Mouse (Mus musculus) heart, embryonic 14.5 days (tissue): Measurements from ENCODE around the gene Acoxl. TPM values are rescaled to one million over a fixed set of nuclear protein-coding genes. Genes with fewer than 3 reads are reported as not detected.

Experiments used
- ATAC-seq: fragments of 200-750 bp; cut with Nextera tagmentation; 2 replicates; pipeline ENCODE4 v1.8.0; 2017; ENCODE audit warnings: low read depth, moderate TSS enrichment; ENCODE audit not compliant: insufficient number of reproducible peaks, insufficient read depth, low FRiP score
- H3K27ac ChIP-seq, 2 experiments: fragments of 200-500 bp in 1 of 2; fragments of 300-500 bp in 1 of 2; sonication (generic) in 1 of 2; replicated peaks in 1 of 2; 2 replicates each; pipeline ENCODE4 v1.5.1; 2012 to 2014; ENCODE audit warnings: low read depth in 2 of 2, low read length in 2 of 2, control low read depth in 1 of 2, mild to moderate bottlenecking in 1 of 2, mixed read lengths in 1 of 2; ENCODE audit not compliant: control insufficient read depth in 1 of 2, insufficient read depth in 1 of 2
- H3K27me3 ChIP-seq: fragments of 300-500 bp; sonication (generic); 2 replicates; pipeline ENCODE4 v1.6.1; 2014; ENCODE audit warnings: mild to moderate bottlenecking, low read length, control low read depth; ENCODE audit not compliant: control insufficient read depth, insufficient read depth
- H3K36me3 ChIP-seq: fragments of 300-500 bp; sonication (generic); 2 replicates; pipeline ENCODE4 v1.6.1; 2014; ENCODE audit warnings: mild to moderate bottlenecking, control low read depth, low read length, mixed read lengths; ENCODE audit not compliant: control insufficient read depth, insufficient read depth
- H3K4me1 ChIP-seq, 2 experiments: fragments of 200-500 bp in 1 of 2; fragments of 300-500 bp in 1 of 2; sonication (generic) in 1 of 2; 2 replicates each; pipeline ENCODE4 v1.6.1; 2012 to 2014; ENCODE audit warnings: low read length in 2 of 2, control low read depth in 1 of 2, mixed read lengths in 1 of 2; ENCODE audit not compliant: control insufficient read depth in 2 of 2, insufficient read depth in 2 of 2
- H3K4me2 ChIP-seq: fragments of 300-500 bp; sonication (generic); 2 replicates; pipeline ENCODE4 v1.6.1; 2014; ENCODE audit warnings: mild to moderate bottlenecking, low read length
- H3K4me3 ChIP-seq, 2 experiments: fragments of 200-500 bp in 1 of 2; fragments of 300-500 bp in 1 of 2; sonication (generic) in 1 of 2; 2 replicates each; pipeline ENCODE4 v1.5.1; 2012 to 2014; ENCODE audit warnings: low read length in 2 of 2, mild to moderate bottlenecking in 2 of 2, control low read depth in 1 of 2, low read depth in 1 of 2, moderate library complexity in 1 of 2; ENCODE audit not compliant: control insufficient read depth in 1 of 2, insufficient read depth in 1 of 2
- H3K9ac ChIP-seq: fragments of 300-500 bp; sonication (generic); 2 replicates; pipeline ENCODE4 v1.6.1; 2014; ENCODE audit warnings: mild to moderate bottlenecking, low read length
- H3K9me3 ChIP-seq: fragments of 300-500 bp; sonication (generic); 2 replicates; pipeline ENCODE4 v1.6.1; 2016; ENCODE audit warnings: low read length, control low read depth; ENCODE audit not compliant: control insufficient read depth
- WGBS: fragments of 180-500 bp; shearing (Covaris S2); extraction: QIAGEN DNeasy Blood & Tissue Kit; methylation state at CpG from one replicate; pipeline ENCODE4 v1.1.7; 2014; 5-methylcytosine and 5-hydroxymethylcytosine counted together
- polyA plus RNA-seq: library from polyadenylated mRNA; unstranded; fragments of >200 nt; fragmentation: Nextera tagmentation; extraction: Ambion mirVana; gene quantifications from 2 replicates; pipeline ENCODE4 v1.2.1, GENCODE M21; 2014

The Acoxl gene
- polyA plus RNA-seq, 1 experiment from 2014 or later, result 0.19 TPM

DNA sequence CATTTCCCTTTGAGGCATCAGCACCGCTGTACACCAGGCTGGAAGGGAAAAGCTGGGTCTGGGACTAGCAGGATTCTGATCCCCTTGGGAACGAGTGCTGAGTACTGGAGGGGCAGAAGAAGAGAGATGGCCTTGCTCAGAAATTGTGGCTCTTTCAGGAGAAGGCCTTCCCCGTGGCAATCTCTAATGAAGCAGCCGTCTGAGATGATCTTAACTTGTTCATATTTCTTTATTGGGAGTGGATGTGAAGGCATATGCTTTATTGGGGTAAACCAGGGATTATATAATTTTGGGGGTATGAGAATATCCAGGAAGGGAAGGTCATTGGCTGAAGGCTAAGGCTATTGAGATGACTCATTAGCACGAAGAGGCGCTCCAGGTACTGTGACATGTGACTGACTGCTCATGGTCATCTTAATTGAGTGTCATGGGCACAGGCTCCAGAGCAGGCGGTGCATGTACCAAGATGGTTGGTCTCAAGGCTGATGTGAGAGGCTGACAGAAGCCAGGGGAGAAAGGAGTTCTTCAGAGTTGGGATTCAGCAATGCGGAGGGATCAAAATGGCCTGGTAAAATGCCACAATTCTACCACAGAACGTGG is 195.5 kb downstream of the Acoxl start:
- Histone ChIP-seq H3K36me3 (no peaks in the 10 kb centered on the region), H3K9ac (no peak overlapping the region), H3K9me3 (no peaks in the 10 kb centered on the region), H3K4me1 (no peaks in the 10 kb centered on the region), H3K4me3 (no peak overlapping the region), H3K4me2 (no peak overlapping the region), H3K27ac (no peak overlapping the region), H3K27me3 (no peaks in the 10 kb centered on the region)
- 86% methylated on average over 9 of the region's 9 CpGs for whole genome bisulfite sequencing
- no peak for ATAC-seq

- Histone ChIP-seq H3K4me3 (no peak overlapping the region), H3K9ac (no peak overlapping the region), H3K9me3 (no peaks in the 10 kb centered on the region), H3K4me1 (no peaks in the 10 kb centered on the region; a peak in 2 of 4 replicates), H3K4me2 (no peak overlapping the region), H3K27me3 (no peaks in the 10 kb centered on the region), H3K27ac (no peak overlapping the region), H3K36me3 (no peaks in the 10 kb centered on the region)
- 85% methylated on average over 5 of the region's 5 CpGs for WGBS
- ATAC-seq, result no peak
Observed at GRCm38 (mm10) chr2:128038259-128038890, 199.7 kb downstream of the Acoxl start.

GRCm38 (mm10) chr2:128041066-128041750 is 202.5 kb downstream of the Acoxl start:
- no peak overlapping the region for H3K9ac ChIP-seq
- WGBS, result 50% methylated on average over 12 of the region's 12 CpGs
- H3K27ac ChIP-seq, result no peak overlapping the region
- no peak for ATAC-seq
- H3K4me2 ChIP-seq, result no peak overlapping the region
- no peaks in the 10 kb centered on the region for H3K27me3 ChIP-seq
- no peaks in the 10 kb centered on the region for H3K9me3 ChIP-seq
- H3K4me3 ChIP-seq, result no peak overlapping the region
- no peaks in the 10 kb centered on the region; a peak in 2 of 4 replicates for H3K4me1 ChIP-seq
- no peaks in the 10 kb centered on the region for H3K36me3 ChIP-seq

DNA sequence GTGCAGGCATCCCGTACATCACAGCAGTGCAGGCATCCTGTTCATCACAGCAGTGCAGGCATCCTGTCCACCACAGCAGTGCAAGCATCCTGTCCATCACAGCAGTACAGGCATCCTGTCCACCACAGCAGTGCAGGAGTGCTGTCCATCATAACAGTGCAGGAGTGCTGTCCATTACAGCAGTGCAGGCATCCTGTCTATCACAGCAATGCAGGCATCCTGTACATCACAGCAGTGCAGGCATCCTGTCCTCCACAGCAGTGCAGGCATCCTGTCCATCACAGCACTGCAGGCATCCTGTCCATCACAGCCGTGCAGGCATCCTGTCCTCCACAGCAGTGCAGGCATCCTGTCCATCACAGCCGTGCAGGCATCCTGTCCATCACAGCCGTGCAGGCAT is 207.8 kb downstream of the Acoxl start:
- ATAC-seq, result no peak
- Histone ChIP-seq H3K4me3 (no peak overlapping the region), H3K4me1 (no peaks in the 10 kb centered on the region; a peak in 1 of 4 replicates), H3K27me3 (no peaks in the 10 kb centered on the region), H3K9me3 (no peaks in the 10 kb centered on the region), H3K27ac (no peak overlapping the region), H3K36me3 (no peaks in the 10 kb centered on the region), H3K4me2 (no peak overlapping the region), H3K9ac (no peak overlapping the region)
- WGBS, result 54% methylated on average over 4 of the region's 4 CpGs

- no peaks in the 10 kb centered on the region for H3K4me1 ChIP-seq
- WGBS, result 65% methylated on average over 4 of the region's 4 CpGs
- no peaks in the 10 kb centered on the region for H3K9me3 ChIP-seq
- H3K9ac ChIP-seq, result no peak overlapping the region
- no peak overlapping the region for H3K4me3 ChIP-seq
- no peak overlapping the region for H3K4me2 ChIP-seq
- ATAC-seq, result no peak
- H3K36me3 ChIP-seq, result no peaks in the 10 kb centered on the region
- no peak overlapping the region for H3K27ac ChIP-seq
- no peaks in the 10 kb centered on the region for H3K27me3 ChIP-seq
Observed at GRCm38 (mm10) chr2:128054905-128055304, 216.2 kb downstream of the Acoxl start.

DNA sequence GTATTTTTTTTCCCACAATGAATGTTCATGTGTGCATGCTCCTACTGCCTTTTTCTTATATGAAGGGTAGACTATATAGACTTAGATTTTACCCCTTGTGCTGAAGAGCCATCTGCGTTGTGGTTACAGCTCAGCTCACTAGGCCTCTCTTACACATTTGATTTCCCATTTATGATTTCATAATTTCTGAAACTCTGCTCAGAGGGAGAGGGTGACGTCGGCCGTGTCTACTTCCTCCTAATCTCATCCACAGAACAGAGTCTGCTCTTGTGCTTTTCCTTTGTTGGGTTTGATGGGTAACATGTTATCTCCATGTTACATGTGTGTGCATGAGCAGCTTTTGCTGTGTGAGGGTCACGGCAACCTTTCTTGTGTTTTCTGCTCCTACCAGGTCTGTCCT is 219.2 kb downstream of the Acoxl start:
- ATAC-seq, result no peak

GRCm38 (mm10) chr2:128058627-128059026 is 220.0 kb downstream of the Acoxl start:
- H3K36me3 ChIP-seq, result no peaks in the 10 kb centered on the region
- no peak for ATAC-seq
- H3K4me1 ChIP-seq, result no peaks in the 10 kb centered on the region
- no peak overlapping the region for H3K4me2 ChIP-seq
- no peak overlapping the region for H3K27ac ChIP-seq
- no peaks in the 10 kb centered on the region for H3K27me3 ChIP-seq
- 83% methylated on average over 1 of the region's 1 CpGs for WGBS
- no peaks in the 10 kb centered on the region for H3K9me3 ChIP-seq
- H3K9ac ChIP-seq, result no peak overlapping the region
- no peak overlapping the region for H3K4me3 ChIP-seq

More for the DNA sequence above, 219.2 kb downstream of the Acoxl start:
- Histone ChIP-seq H3K9me3 (no peaks in the 10 kb centered on the region), H3K4me3 (no peak overlapping the region), H3K9ac (no peak overlapping the region), H3K36me3 (no peaks in the 10 kb centered on the region), H3K27me3 (no peaks in the 10 kb centered on the region), H3K4me1 (no peaks in the 10 kb centered on the region), H3K27ac (no peak overlapping the region), H3K4me2 (no peak overlapping the region)
- WGBS, result 89% methylated on average over 5 of the region's 5 CpGs
